Mouse (Mus musculus): ENCODE measurements at regions not wholly inside any gene's neighbourhood (a gene's known extent, or its start where the extent isn't known, plus 50 kb on each side); places are given as distances from the start of the nearest gene placed in this dataset.

DNA sequence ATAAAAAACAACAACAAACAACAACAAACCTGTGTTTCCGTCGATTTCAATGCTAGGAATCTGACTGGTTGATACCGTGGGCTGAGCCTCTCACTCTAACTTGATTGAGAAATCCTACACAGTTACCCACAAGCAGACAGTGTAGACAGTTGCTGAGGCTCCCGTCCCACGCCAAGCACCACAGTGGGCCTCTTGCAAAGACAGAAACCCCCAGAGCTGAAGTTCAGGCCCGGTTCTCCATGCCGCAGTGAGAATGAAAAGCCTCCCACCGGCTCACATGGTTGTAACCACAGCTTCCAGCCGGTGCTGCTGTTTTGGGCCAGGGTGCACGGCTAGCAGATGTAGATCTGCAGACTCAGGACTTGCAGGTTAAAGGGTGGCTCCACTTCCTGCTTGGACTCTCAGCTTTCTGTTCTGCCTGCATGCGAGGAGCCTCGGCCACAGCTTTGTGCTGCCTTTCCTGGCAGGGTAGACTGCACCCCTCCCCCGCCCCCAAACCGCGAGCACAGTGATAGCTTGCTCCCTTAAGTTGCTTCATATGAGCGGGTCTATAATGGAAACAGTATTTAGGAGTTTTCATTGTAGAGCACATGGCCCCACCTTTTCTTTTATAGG lies 133.6 kb upstream of the Zfp64 start:
- TF ChIP-seq CTCF (IDR thresholded peaks at IDR 0.05; ENCODE audit: low read depth) (no peak), EP300 (IDR thresholded peaks at IDR 0.05; ENCODE audit: low read depth) (no peak)
